Mouse (Mus musculus): ENCODE results near the gene Lrrc31.

GRCm38 (mm10) chr3:30683190-30683589 is 16.5 kb downstream of the Lrrc31 start:
- TF ChIP-seq CTCF (IDR thresholded peaks at IDR 0.05; ENCODE audit: extremely low read depth, insufficient read depth, low read length) (no peak), POLR2A (IDR thresholded peaks at IDR 0.05; ENCODE audit: extremely low read depth, insufficient read depth, low read length) (no peak)

Measured in cortical plate, adult 2 months (tissue).